Mouse (Mus musculus) erythroblast, adult 5-6 weeks (primary cell): ENCODE data around the gene Gkap1. TPM values are rescaled to one million over a fixed set of nuclear protein-coding genes. Genes with fewer than 3 reads are reported as not detected.
A peak's percentile ranks its signal among the peaks of the same experiment; 100 is the strongest.

Experiments
- ATAC-seq: replicated peaks from 2 replicates; pipeline ENCODE4 v1.8.0; 2016; ENCODE audit warnings: moderate number of reproducible peaks, mild to moderate bottlenecking, moderate TSS enrichment, inconsistent platforms; ENCODE audit not compliant: poor library complexity, low FRiP score, severe bottlenecking
- total RNA-seq, 2 experiments: library from RNA; stranded (forward) in 1 of 2; stranded (reverse) in 1 of 2; fragments of 150-400 nt in 1 of 2; fragments of 200-764, 138-1000 nt in 1 of 2; gene quantifications; 2 replicates each; pipeline versions ENCODE4 v1.2.3 to v1.2.4; 2015 to 2017; ENCODE audit warnings: low replicate concordance in 2 of 2

Gene Gkap1
- total RNA-seq, 2 experiments from 2014 or later: 5.6 to 6.1 TPM

DNA sequence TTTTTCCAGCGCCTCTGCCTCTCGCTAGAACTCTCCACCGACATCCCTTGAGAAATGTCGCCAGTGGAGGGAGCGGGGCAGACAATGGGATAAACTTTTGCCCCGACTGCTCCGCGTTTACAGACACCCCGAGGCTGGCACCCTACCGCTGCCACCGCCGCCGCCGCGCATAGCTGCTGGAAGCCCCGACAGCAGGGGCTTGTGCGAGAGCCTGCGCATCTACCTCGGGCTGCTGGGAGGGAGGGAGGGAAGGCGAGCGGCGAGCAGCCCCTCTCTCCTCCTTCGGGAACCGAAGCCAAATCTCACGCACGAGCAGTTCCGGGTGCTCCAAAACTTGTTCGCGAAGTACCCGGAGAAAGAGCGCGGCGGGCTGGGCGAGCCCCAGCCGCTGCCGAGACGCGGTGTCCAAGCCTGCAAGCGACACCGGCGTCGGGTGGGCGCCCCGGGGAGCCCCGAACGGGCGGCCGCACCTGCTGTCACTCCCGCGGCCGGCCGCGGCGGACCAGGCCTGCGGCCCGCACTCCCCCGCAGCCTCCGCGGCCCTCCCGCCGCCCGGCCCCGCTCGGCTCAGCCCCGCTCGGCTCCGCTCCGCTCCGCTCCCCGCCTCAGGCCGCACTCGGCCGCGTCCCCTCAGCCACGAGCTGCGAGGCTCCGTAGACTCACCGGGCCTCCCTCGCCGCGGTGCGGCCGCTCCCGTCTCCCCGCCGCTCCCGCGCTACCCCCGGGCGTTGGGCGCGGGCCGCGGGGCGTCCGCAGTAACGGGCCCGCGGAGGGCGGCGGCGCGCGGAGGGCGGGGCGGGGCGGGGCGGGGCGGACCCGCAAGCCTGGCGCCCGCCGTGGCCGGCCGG lies 1.9 kb downstream of the Gkap1 start:
- ATAC-seq: no peak

DNA sequence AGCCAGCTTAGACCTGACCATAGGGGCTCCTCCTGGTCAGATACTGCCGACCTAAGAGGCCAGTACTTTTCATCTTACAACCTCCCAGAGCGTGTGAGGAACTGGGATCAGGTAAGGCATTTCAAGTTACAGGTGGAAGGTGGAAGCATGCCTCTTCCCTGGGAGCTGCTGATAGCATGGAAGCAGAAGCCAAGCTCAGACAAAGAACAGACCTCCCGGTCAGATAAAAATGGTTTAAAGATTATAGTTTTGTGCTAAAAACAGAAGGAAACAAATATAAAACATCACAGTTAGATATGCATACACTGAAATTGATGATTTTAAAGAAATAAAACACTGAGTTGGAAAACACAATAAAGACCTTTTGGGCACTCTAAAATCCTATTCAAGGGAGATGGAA lies 8.6 kb downstream of the Gkap1 start:
- no peak for ATAC-seq

- no peak for ATAC-seq
Measured at GRCm38 (mm10) chr13:58263546-58263945, 12.0 kb downstream of the Gkap1 start.

GRCm38 (mm10) chr13:58261674-58262073 lies 13.8 kb downstream of the Gkap1 start:
- no peak for ATAC-seq

DNA sequence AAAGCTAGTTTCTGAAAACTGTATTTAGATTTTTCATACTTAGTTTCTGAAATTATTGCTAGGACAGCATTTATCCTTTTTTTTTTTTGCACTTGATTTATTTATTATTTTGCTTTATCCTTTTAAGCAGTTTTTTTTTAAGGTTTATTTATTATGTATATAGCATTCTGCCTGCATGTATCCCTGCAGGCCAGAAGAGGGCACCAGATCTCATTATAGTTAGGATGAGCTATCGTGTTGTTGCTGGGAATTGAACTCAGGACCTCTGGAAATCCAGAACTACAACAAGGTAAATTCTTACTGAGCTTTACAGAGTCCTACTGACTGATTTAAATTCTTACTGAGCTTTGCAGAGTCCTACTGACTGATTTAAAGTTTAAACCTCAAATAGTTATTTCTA lies 22.2 kb downstream of the Gkap1 start:
- no peak for ATAC-seq

DNA sequence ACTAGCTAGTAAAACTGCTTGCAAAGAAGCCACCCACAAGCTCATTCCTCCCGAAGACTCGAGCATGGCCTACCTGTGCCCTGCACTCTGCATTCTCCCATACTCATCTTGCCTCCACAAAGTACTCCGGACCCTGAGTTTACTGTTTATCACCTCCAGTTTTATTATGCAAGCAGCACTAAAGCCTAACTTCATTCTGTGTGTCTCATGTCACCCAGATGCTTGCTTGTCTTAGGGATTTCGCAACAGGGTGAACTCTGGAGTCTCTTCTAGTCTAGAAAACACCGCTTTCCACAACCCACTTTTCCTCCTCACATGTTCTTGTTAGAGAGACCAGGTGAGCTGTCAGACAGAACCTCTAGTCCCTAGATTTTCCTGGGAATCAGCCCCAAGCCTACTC lies 26.5 kb downstream of the Gkap1 start:
- no peak for ATAC-seq

GRCm38 (mm10) chr13:58236536-58236935 lies 39.0 kb downstream of the Gkap1 start:
- ATAC-seq: no peak

GRCm38 (mm10) chr13:58232611-58233010 lies 42.9 kb downstream of the Gkap1 start:
- ATAC-seq: no peak

DNA sequence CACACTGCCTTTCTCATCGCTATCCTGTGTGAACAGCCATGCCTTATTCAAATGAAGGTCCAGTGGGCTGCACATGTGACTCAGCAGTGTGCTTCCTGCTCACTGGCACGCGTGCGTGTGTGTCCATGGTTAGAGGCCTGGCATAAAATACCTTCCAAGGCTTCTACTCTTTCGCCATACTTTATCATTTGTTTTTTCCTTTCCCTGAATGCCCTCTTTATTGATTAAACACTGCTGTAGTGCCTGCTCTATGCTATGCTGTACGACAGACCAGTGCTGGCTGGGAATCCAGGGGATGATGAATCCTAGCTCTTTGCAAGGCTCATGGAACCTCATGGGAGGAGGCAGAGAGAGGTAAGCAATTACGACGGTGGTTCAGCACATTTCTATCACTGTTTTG lies 43.4 kb downstream of the Gkap1 start:
- ATAC-seq: no peak

DNA sequence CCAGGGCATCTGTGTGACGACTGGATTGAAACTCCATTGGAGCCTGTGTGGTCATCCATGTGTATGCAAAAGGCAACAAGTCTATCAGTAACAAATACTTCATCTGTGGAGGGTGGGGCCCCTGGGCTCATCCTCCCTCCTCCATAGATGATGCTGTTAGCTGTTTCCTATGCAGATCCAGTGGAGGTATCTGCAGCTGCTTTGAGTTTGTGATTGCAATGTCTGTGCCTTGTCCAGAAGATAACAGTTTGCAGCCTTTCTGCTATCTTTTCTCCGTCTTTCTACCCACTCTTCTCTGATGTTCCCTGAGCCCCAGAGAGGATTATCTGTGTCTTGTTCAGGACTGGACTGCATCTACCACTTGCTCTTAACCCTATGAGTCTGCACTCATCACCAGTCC lies 46.9 kb downstream of the Gkap1 start:
- ATAC-seq: no peak

DNA sequence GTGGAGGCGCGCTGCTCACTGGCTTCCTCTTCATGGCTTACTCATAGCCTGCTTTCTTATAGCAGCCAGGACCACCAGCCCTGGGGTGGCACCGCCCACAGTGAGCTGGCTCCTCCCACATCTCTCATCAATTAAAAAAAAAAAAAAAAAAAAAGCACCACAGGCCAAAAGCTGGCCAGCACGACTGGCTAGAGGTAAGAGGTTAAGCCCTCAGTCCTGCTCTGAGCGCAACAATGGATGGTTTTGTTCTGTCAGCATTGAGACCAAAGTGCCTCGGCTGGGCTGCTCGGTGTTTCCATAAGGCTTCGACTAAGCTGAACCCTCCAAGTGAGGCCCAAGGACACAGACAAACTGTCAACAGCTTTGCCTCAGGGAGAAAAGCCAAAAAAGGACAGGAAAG lies 49.8 kb downstream of the Gkap1 start:
- no peak for ATAC-seq

DNA sequence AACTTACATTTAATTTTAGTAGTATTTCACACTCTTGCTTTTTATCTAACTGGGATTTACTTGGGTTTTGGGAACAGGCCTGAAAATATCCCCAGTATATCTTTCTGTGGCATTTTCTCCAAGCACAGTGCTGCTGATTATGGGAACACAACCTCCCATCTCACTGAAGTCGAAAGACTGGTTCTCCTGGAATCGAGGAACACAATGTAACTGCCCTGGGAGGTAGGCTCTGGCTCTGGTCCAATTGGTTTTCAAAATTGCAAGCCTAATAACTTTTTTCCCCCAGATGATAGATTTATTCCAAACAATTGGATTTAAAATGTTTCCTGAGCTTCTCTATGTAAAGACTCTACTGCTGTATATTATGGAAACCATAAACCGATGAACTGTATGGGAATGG lies 55.3 kb downstream of the Gkap1 start:
- ATAC-seq: no peak

DNA sequence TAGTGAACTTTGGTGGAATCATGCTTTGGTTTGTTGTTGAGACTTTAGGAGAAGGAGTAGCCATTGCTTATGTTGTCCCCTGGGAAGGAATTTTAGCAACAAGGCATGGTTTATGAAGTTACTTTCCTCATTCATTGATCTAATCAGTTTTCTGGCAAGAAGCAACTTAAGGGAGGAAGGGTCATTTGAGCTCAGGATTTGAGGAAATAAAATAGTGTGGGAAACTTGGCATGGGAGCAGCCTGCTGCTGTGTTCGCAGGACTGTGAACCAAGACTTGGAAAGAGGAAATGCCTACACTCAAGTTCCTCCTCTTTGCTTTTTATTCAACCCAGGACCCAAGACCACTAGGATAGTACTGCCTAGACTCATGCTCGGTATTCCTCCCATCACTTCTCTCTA lies 58.0 kb downstream of the Gkap1 start:
- no peak for ATAC-seq

GRCm38 (mm10) chr13:58216395-58216794 lies 59.1 kb downstream of the Gkap1 start:
- ATAC-seq: no peak

DNA sequence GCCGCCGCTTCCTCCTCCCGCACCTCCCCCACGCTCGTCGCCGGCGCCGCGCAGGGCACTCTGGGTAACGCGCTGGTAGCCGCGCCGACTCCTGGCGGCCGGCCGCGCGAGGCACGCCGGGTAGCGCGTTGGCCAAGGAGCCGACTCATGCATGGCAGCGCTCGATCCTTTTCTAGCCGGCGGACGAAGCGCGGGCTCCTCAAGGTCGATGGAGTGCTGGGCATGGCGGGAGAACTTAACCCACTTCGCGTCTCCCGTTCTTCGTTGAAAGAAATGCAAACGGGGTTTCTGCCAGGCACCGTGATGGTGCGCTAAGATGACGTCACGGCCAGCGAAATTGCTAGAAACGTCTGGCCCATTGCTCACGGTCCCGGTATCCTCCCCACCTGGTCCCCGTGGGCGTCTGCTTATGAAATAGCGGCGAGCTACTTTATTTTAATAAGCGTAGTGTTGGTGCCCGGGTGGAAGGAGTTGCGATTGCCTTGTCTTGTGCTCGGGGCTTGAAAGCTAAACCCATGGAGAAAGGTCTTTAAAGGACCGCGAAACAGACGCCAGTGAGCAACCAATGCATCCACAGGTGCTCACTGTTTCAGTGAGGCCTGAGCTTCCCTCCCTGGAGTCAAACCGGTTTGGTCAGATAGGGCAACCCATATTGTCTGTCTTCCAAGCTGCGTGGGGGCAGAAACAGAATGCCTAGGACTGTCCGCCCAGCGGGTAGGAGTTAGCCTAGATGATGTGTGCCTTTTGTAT lies 59.7 kb downstream of the Gkap1 start, which contains the start of gene Ubqln1:
TSS of gene Ubqln1 (minus strand) at position 62 of the 750 bp plus-strand sequence.
- peak; percentile 93 for ATAC-seq

DNA sequence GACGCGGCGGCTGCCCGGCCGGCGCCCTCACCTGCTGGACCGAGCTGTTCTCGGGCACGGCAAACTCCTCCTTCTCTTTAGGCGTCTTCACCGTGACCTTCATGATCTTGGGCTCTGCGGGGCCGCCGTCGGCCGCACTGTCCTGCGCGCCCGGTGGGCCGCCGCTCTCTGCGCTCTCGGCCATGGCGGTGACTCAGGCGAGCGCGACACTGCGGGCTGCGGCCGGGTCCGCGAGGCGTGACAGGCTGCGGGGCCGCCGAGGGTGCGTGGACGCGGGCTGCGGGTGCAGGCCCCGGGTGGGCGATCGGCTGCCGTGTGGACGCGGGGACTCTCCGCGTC lies 60.3 kb downstream of the Gkap1 start:
- ATAC-seq: no peak

- 0 out of 2 replicates have a peak, but pooled peaks have one; percentile 7 for ATAC-seq
Measured at GRCm38 (mm10) chr13:58214346-58215252, 60.9 kb downstream of the Gkap1 start.

- no peak for ATAC-seq
Measured at GRCm38 (mm10) chr13:58213801-58214200, 61.7 kb downstream of the Gkap1 start.

DNA sequence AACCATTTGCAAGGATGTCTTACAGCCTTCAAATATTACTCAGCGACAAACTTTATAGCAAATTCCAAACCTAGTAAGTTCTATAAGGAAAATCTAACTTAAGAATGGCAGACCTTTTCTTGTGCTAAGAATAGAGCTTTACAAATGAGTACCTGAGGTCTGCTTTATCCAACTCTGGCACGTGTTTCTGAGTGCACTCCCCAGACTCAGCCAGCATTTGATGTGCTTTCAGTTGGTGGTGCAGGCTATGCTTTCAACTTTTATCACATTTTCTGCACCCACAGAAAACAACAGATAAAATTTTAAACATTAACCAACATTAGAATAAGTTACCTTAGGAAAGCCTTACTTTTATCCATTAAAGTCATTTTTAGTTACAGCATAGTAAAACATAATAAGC lies 63.0 kb downstream of the Gkap1 start:
- no peak for ATAC-seq

GRCm38 (mm10) chr13:58210441-58210840 lies 65.1 kb downstream of the Gkap1 start:
- no peak for ATAC-seq
